Mouse (Mus musculus) olfactory bulb, adult 2 months (tissue): ENCODE measurements around the gene Hsd17b11. TPM values are rescaled to one million over a fixed set of nuclear protein-coding genes. Genes with fewer than 3 reads are reported as not detected.
A peak's percentile ranks its signal among the peaks of the same experiment; 100 is the strongest.

ENCODE experiments used
- H3K27ac ChIP-seq: fragments of 200-500 bp; 2 replicates; pipeline ENCODE4 v1.5.1; 2012; ENCODE audit warnings: low read depth, low read length; ENCODE audit not compliant: insufficient read depth
- H3K4me1 ChIP-seq: fragments of 200-500 bp; 2 replicates; pipeline ENCODE4 v1.6.1; 2012; ENCODE audit warnings: low read length; ENCODE audit not compliant: control insufficient read depth, insufficient read depth
- H3K4me3 ChIP-seq: fragments of 200-500 bp; 2 replicates; pipeline ENCODE4 v1.5.1; 2012; ENCODE audit warnings: mild to moderate bottlenecking, low read depth, low read length, moderate library complexity; ENCODE audit not compliant: insufficient read depth
- CTCF ChIP-seq: fragments of 200-500 bp; IDR thresholded peaks from 2 replicates; pipeline ENCODE4 v1.5.1; 2012; ENCODE audit warnings: low read depth, mild to moderate bottlenecking, low read length, moderate library complexity; ENCODE audit not compliant: insufficient read depth
- POLR2A ChIP-seq: fragments of 200-500 bp; IDR thresholded peaks from 2 replicates; pipeline ENCODE4 v1.6.1; 2012; ENCODE audit warnings: mild to moderate bottlenecking, low read depth, low read length, moderate library complexity; ENCODE audit not compliant: insufficient read depth
- WGBS: fragments of 180-500 bp; shearing (Covaris S2); methylation state at CpG from one replicate; pipeline ENCODE4 v1.1.7; 2018; 5-methylcytosine and 5-hydroxymethylcytosine counted together
- polyA plus RNA-seq: library from polyadenylated mRNA; stranded (reverse); fragments of >200 nt; gene quantifications from 2 replicates; pipeline ENCODE4 v1.2.4, GENCODE M21; 2012; ENCODE audit warnings: low replicate concordance; ENCODE audit not compliant: missing spikeins, insufficient read depth, insufficient read length

Hsd17b11 gene
- polyA plus RNA-seq: not detected in 2 replicates

GRCm38 (mm10) chr5:104021597-104022378, at the start of gene Hsd17b11:
TSS of gene Hsd17b11 (minus strand) at chr5:104021919.
- under 1% methylated on average over 31 of the region's 31 CpGs for WGBS
- peaks cover 12% of the 10 kb centered on the region for H3K4me1 ChIP-seq
- TF ChIP-seq POLR2A (no peak; the same call in 1 of the 2 replicates), CTCF (no peak)
- peak within 1 kb of the TSS; percentile 64 for H3K4me3 ChIP-seq
- H3K27ac ChIP-seq: peak within 1 kb of the TSS; percentile 92

GRCm38 (mm10) chr5:104071048-104071447, 49.3 kb upstream of the Hsd17b11 start:
- no peak overlapping the region for H3K4me3 ChIP-seq
- WGBS: 77% methylated on average over 4 of the region's 4 CpGs
- no peak overlapping the region for H3K27ac ChIP-seq
- peaks cover 5% of the 10 kb centered on the region for H3K4me1 ChIP-seq
- TF ChIP-seq POLR2A (no peak), CTCF (no peak)

GRCm38 (mm10) chr5:104068751-104069150, 47.0 kb upstream of the Hsd17b11 start:
- Histone ChIP-seq H3K4me1 (peaks cover 3% of the 10 kb centered on the region), H3K27ac (no peak overlapping the region), H3K4me3 (no peak overlapping the region)
- no peak for TF ChIP-seq POLR2A
- 0 out of 2 replicates have a peak, but pooled peaks have one; percentile 7 for TF ChIP-seq CTCF
- 83% methylated on average over 7 of the region's 7 CpGs for WGBS

GRCm38 (mm10) chr5:104062773-104063551, 41.2 kb upstream of the Hsd17b11 start:
- H3K4me1 ChIP-seq: peaks cover 6% of the 10 kb centered on the region; the same call in 1 of the 2 replicates
- WGBS: 76% methylated on average over 11 of the region's 11 CpGs
- no peak overlapping the region for H3K4me3 ChIP-seq
- H3K27ac ChIP-seq: peak overlapping the region; percentile 25; the same call in 1 of the 2 replicates
- TF ChIP-seq CTCF (no peak), POLR2A (no peak)

GRCm38 (mm10) chr5:104061936-104062772, 40.4 kb upstream of the Hsd17b11 start:
- peaks cover 6% of the 10 kb centered on the region; the same call in 1 of the 2 replicates for H3K4me1 ChIP-seq
- H3K27ac ChIP-seq: peak overlapping the region; percentile 25
- WGBS: 72% methylated on average over 13 of the region's 13 CpGs
- H3K4me3 ChIP-seq: no peak overlapping the region
- TF ChIP-seq POLR2A (no peak), CTCF (no peak)

- Histone ChIP-seq H3K4me1 (peaks cover 10% of the 10 kb centered on the region; the same call in 1 of the 2 replicates), H3K4me3 (no peak overlapping the region), H3K27ac (0 out of 2 replicates have a peak overlapping the region, but pooled peaks have one; percentile 64)
- 39% methylated on average over 5 of the region's 5 CpGs for WGBS
- TF ChIP-seq CTCF (no peak), POLR2A (no peak)
Observed at GRCm38 (mm10) chr5:104060429-104060828, 38.7 kb upstream of the Hsd17b11 start.

GRCm38 (mm10) chr5:104059628-104060027, 37.9 kb upstream of the Hsd17b11 start:
- peak overlapping the region; percentile 58; the same call in 1 of the 2 replicates for H3K27ac ChIP-seq
- 50% methylated on average over 9 of the region's 9 CpGs for WGBS
- no peak for TF ChIP-seq POLR2A
- no peak for TF ChIP-seq CTCF
- no peak overlapping the region for H3K4me3 ChIP-seq
- H3K4me1 ChIP-seq: peaks cover 10% of the 10 kb centered on the region; the same call in 1 of the 2 replicates

- Histone ChIP-seq H3K4me1 (peaks cover 11% of the 10 kb centered on the region; the same call in 1 of the 2 replicates), H3K4me3 (no peak overlapping the region), H3K27ac (no peak overlapping the region)
- 62% methylated on average over 15 of the region's 15 CpGs for WGBS
- TF ChIP-seq POLR2A: no peak
- peak; percentile 60 for TF ChIP-seq CTCF
Observed at GRCm38 (mm10) chr5:104058021-104058420, 36.3 kb upstream of the Hsd17b11 start.
